Mouse (Mus musculus) cerebellum, adult 2 months (tissue): ENCODE measurements at regions not wholly inside any gene's neighbourhood (a gene's known extent, or its start where the extent isn't known, plus 50 kb on each side); places are given as distances from the start of the nearest gene placed in this dataset.

Experiments used
- CTCF ChIP-seq: fragments of 200-500 bp; IDR thresholded peaks from 2 replicates; pipeline ENCODE4 v1.5.1; 2011; ENCODE audit warnings: low read depth, mild to moderate bottlenecking, control low read depth, low read length, moderate library complexity, borderline replicate concordance; ENCODE audit not compliant: insufficient read depth
- POLR2A ChIP-seq: fragments of 200-500 bp; IDR thresholded peaks from 2 replicates; pipeline ENCODE4 v1.6.1; 2011; ENCODE audit warnings: low read length, control low read depth, borderline replicate concordance; ENCODE audit not compliant: insufficient read depth

DNA sequence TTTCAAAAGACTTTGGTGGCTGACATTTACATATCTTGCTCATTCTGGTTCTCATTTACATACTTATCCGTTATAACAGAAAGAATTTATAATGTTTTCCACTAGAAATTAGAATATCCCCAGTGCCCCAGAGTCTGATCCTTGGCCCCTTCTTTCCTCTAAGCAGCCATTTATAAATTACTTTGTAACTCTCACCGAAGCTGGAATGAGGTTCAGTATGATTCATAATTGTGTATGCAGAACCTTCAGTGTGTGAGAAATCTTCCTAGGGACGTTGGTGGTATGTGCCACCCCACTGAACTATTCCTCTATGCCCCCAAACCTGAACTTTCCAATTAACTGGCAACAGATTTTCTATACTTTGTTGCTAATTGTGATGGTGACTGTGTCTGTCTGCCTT lies 104.7 kb downstream of the Gm5447 start:
- no peak for TF ChIP-seq POLR2A
- TF ChIP-seq CTCF, result no peak
